Mouse (Mus musculus) testis, postnatal 14 days (tissue): Measurements from ENCODE around the gene Rai14.

ENCODE experiments used
- DNase-seq: peaks from one replicate; pipeline ENCODE4 v3.0.0; 2021; ENCODE audit warnings: low spot score

Gene Rai14

DNA sequence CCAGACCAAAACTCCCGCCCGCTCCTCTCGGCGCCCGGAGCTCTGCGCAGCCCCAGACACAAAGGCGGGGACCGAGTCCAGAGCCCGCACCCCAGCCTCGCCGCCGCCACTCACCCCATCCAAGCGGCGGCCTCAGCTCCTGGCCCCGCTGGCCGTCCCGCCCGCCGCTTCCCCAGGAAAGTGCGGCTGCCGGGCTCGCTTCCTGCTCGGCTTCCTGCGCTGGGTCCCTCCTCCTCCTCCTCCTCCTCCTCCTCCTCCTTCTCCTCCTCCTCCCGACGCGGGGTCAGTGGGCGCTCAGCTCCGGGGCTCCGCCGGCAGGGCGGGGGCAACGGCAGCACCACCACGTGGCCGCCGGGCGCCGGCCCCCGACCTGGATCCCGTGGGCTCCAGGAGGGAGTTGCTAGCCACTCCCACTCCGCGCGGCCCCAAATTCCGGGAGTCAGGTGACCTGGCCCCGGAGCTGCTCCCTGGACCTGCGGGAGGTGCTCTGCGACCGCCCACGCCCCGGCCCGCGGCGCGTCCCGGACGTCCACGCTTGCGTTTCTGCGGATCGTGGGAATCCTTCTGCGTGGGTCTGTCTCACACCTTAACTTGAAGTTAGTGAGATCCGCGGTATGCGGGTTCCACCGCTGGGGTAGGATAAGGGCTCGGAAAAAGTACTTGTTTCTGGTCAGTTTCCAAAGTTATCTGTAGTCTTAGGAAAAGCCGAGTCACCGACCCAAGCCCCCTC, at the start of gene Rai14:
TSS of gene Rai14 (minus strand) at position 216 of the 730 bp plus-strand sequence.
- DNase-seq, result peak; percentile 83

DNA sequence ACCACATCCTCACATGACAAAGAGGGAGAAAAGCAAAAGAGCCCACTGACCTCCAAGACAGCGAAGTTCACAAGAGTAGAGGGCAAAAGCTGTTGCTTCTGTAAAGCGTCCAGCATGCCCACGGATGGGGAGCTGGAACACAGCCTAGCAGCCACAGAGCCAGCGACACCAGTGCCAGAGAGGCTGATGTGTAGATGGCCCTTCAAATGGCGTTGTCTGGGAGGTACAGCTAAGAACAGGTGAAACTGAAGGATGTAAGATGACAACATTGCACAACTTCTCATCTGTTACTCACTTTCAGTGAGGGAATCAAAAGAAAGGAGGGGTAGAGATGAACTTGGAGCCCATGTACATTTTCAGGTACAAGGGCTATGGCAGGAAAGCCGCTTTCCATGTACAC, 47.0 kb upstream of the Rai14 start:
- DNase-seq, result no peak

DNA sequence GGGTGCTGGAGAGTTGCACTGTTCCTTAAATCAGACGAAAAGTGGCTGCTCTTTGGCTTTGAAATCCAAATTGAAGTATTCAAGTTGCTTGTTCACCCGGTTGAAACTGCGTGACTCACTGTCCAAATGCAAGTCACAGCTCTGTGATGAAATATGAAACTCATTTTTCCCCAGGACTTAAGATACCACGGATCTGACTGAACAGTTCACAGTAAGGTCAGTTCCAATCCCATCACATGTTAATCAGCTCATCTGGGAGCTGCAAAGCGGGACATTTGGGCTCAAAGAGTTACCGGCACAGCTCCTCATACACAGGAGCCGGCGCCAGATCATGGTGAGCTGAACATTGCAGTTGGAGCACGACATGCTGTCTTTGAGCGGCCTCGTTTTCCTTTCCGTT, 45.6 kb upstream of the Rai14 start:
- no peak for DNase-seq

DNA sequence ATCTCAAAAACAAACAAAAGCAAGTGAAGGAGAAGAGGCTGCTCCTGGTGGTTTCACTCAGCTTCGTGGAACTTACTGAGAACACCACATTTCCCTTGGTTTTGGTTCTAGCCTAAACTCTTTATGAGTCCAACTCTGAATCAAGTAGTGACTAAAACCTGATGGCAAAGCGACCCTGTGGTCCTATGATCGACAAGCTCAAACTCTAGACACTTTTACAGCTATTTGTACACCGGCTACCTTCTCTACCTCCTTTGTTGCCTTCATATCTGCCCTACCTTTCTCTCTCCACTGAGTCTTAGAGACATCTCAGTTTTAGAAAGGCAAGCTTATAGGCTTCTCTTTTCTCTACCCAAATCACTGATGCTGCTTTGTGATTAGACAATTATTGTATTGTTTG, 45.0 kb upstream of the Rai14 start:
- DNase-seq, result no peak

DNA sequence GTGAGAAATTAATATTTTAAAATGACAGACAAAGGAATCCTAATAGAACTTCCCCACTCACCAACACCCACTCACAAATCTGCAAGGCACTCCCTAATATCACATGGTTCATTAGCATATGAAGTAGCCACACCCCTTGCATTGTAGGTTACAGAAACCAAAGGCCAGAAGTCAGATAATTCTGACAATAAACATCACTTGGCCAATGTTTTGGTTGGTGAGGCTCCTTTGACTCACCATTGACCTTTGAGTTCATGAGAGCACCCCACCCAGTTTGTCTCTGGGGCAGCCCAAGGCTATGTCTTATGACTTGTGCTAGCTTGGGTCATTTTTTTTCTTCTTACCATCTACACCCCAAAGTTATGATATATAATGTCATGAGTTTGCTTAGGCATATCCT, 44.4 kb upstream of the Rai14 start:
- no peak for DNase-seq

DNA sequence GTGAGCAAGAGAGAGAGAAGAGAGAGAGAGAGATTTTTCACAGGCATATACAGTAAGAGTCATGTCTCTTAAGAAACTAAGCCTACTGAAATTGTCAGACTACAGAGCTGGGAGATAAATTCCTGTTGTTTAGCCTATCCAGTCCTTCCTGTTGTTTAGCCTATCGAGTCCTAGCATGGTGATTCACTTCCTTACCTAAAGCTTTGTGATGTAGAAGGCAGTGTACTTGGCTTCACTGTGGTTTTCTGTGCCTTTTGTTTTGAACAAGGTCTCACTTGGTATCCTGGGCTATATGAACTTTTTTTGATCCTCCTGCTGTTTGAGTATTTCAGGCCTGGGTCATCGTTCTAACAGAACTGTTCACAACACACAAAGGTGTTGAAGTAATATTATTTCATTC, 36.7 kb upstream of the Rai14 start:
- DNase-seq, result no peak

DNA sequence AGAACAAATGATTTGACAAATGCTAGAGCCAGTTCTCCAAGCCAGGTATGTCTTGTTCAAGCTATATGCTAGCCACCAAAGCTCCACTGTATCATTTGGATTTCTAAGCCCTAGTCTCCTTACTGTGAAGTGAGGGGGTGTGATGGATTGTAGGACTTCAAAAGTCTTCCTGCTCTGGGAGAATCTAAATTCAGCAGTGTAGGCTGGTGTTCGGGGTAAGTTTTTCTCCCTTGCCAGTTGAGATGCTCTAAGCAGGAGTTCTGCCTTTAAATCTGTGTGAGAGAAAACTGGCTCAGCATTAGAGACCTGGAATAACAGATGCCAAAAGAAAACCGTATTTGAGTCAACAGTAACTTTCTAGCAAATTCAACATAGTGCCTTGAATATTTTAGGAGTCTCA, 35.9 kb upstream of the Rai14 start:
- no peak for DNase-seq

DNA sequence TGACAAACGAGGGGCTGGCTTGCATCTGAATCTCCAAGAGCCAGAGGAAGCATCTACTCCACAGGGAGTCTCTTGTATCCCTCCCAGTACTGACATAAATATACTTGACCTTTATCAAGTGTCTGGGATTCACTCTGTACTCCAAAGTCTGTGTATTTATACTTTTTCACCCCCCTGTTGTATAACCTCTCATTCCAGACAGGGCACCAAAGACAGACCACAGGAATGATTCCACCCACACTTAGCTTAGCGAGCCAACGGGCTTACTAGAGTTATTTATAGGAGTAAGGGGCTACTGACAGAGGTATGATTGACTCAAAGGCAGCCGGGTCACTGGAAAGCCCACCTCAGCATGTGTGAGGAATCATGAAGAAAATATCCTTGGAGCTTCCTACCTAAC, 35.3 kb upstream of the Rai14 start:
- no peak for DNase-seq

DNA sequence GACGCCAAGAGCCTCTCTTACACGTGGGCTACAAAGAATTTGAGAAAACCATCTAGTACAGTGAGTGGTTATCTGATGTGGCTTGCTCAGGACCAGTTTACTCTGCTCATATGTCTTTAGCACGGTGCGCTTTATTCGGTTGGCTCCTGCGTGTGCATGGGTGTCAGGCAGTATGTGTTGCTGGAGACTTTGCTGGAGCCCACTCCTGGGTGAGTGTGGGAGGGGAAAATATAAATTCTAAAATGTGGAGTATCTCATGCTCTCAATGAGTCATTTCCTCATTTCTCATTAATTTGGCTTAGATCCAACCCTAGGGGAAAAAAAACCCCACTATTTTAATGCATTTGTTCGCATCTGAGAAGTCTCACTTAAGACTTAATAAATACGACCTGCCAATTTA, 33.2 kb upstream of the Rai14 start:
- no peak for DNase-seq

DNA sequence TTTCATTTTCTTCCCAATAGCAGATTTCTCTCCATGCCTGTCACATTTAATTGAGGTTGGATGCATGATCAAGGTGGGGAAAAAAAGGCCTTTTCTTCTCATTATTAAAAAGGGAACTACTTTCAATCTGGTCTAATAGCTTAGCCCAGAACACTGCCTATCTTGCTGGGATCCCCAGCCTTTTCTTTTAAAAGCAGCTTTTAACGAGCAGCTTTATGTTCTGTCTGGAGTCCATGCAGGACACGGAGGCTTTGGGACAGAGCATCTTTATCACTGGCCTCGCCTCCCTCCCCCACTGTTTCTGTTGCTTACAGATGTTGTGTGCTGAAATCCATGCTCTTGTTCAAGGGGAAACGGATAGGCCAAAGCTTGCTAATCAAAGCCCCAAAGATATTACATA, 32.8 kb upstream of the Rai14 start:
- no peak for DNase-seq

DNA sequence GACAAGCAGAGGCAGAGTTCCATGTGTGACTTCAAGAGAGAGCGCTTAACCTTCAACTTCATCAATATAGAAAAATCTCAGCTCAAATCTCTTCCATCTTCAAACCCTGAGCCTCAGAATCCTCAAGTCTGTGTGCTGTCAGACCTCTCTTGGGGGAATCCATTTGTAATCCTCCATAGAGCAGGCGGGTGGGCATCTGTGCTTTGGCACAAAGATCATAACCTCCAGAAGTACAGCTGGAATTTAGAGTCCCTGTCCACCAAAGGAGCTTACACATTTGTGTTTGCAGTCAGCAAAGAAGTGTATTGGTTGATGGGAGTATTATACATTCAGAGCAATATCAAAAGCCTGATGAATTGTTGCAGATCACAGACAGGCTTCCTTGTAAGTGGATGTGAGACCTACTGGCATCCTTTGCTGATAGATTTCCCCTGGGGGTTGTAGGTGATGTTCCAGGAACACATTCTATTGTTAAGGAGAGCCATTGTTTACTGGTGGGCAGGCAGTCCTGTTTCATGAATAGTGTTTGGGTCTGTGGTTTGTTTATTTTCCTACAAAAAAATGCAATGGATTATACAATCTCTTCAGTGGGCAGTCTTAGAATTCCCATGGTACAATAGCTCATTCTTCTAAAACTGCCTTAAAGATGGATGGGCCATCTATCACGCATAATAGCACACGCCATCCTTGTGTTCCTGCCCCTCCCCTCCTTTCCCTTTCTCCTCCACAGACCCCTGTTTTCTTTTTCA, 32.1 kb upstream of the Rai14 start:
- no peak for DNase-seq

DNA sequence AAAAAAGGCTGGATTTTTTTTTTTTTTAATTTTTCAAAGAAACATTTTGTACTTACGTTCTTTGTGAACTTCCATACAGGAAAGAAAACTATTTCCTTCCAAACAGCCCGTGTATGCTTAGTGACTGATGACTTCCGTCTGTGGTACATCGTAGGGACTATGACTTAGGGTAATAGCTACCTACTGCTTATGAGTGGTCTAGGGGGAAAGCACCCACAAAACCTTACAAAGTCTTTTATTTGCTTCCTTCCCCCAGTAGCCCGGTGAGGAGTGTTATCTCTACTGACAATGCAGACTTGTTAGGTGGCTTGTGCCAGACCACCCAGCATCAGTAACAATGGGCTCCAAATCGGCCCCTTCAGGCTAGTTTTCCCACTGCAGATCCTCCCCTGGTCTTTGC, 28.0 kb upstream of the Rai14 start:
- DNase-seq, result no peak

DNA sequence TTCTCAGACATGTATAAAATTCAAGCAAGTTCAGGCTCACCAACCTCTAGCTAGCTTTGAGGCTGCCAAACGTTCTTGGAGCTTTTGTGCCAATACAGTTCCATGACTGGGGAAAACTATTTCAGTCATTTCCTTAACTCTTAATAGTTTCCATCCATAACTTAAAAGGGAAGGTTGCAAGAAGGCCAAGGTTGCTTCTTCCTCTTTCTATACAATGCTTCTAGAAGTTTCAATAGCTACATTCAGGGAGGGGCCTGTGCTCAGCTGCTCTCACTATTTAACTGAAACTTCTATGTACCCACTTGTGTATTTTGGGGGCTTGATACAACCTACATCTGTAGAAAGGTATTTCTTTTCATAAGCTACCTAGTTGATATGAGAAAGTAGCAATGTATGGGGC, 24.9 kb upstream of the Rai14 start:
- DNase-seq, result no peak

DNA sequence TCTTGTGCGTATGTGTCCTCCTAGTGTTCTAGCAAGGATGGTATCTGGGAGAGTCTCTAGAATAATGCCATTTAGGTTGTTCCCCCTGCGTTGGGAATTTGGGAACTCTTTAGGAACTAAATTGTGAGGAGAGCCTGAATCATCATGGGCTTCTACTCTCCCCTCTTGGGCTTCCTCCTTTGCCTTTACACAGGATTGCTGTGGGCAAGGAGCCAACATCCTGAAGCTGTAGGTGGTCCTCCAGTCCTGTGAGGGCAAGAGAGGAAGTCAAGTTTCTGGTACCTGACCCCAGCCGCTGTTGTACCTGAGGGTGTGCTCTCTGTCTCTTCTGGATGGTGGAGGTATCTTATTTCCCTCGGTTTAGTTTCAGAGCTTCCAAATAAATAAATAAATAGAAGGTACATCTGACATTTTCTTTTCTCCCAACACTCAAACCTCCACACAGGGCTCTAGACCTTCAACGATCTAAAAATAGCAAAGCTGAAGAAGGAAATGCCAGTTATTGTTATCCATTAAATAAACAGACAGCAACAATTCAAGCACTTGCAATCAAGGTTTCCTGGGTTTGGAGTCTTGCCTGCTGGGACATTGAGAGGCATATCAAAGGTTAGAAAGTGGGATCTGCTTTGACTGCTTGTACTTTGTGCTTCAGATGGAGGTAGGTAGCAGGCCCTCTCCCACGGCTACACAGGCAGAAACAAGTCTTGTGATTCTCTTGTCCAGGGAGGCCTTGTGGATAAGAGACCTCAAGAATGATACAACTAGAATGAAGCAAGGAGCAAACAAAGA, 24.1 kb upstream of the Rai14 start:
- no peak for DNase-seq

DNA sequence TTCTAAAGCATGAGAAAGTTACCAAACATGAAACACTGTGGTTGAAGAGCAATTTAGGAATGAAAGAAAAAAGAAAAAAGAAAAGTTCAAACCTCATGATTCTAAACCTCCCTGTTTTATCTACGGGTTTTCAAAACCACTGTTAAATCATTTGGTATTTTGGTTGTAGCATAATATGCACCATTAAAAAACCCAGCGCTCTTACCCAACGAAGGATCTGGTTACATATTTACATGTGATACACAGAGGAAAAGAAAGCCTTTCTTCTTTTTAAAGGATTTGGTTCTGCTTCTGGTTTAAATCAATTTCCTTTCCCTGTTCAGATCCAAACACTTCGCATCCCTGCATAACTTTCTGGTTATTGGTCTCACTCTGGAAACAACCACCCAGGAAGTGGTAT, 21.5 kb upstream of the Rai14 start:
- DNase-seq, result no peak

DNA sequence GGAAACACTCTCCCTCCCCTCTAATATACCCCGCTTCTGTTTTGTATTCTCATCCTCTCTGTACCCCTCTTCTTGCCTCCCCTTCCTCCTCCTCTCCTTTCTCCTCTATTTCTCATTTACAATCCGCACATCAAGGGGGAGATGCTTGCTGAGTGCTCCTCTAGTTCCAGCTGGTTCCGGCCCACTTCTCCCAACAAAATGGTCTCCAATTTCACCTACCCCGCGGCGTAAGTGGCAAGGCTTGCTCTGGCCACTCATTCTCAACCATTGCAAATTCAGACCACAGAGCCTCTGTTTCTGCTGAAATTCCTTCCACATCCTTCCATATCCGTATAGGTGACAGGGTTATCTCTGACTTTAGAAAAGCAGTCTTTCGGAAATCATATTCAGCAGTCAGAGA, 20.8 kb upstream of the Rai14 start:
- no peak for DNase-seq

DNA sequence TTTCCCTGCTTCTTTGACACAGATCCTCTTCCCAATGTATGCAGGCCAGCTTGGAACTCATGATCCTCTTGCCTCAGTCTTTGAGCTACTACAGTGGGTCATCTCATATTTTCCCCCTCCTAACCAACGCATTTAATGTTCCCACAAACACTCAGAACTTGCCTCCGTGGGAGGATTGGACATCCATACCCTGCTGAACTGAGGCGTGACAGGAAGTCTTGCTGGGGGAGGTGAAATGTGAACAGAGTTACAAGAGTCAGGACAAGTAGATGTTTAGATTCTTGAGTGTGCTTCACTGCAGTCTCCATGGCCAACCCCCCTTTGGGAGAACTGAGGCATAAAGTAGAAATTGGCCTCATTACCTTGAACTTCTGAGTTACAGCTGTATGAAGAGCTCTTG, 17.0 kb upstream of the Rai14 start:
- no peak for DNase-seq

DNA sequence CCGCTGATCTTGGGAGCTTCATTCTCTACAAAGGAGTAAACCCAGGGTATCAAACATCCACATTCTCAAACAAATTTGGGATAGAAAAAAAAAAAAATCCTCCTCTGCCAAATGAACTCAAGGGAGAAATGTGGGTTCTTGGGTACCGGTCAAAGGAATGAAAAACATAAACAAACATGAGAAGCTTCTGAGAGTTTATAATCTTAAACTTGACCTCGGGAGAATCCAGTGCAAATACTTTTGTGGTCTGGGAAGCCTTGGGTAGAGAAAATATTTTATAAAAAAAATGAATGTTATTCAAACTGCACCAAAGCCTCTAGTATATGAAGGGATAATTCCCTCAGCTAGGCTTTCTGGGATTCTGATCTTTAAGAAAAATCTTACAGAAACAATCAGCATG, 11.8 kb upstream of the Rai14 start:
- no peak for DNase-seq

DNA sequence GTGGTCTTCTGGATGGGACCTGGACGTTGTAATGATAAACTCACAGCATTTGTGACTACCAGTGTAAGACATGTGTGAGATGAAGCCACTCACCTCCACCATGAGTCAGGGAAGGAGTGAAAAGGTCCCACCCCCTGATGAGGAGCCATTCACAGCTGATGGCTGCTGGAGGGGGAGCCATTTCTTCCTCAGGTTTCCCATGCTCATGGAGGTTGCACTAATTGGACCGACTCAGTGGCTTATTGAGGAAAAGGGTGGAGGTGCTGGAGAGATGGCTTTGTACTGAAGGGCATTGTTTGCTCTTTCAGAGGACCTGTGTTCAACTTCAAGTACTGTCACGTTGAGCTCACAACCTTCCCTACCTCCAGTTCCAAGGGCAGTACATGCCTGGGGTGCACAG, 10.4 kb upstream of the Rai14 start:
- DNase-seq, result no peak

DNA sequence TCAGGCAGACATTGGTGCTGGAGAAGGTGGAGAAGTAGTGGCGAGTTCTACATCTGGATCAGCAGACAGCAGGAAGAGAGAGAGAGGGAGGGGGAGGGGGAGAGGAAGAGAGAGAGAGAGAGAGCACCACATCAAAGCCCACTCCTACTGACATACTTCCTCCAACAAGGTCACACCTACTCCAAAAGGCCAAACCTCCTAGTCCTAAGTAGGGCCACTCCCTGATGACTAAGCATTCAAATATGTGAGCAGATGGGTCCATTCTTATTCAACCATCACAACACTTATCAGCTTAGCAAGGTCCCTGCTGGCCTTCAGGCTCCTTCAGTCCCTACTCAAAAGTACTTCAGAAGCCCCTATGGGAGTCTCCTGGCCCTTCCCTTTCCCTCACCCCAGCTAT, 9.1 kb upstream of the Rai14 start:
- DNase-seq, result no peak

DNA sequence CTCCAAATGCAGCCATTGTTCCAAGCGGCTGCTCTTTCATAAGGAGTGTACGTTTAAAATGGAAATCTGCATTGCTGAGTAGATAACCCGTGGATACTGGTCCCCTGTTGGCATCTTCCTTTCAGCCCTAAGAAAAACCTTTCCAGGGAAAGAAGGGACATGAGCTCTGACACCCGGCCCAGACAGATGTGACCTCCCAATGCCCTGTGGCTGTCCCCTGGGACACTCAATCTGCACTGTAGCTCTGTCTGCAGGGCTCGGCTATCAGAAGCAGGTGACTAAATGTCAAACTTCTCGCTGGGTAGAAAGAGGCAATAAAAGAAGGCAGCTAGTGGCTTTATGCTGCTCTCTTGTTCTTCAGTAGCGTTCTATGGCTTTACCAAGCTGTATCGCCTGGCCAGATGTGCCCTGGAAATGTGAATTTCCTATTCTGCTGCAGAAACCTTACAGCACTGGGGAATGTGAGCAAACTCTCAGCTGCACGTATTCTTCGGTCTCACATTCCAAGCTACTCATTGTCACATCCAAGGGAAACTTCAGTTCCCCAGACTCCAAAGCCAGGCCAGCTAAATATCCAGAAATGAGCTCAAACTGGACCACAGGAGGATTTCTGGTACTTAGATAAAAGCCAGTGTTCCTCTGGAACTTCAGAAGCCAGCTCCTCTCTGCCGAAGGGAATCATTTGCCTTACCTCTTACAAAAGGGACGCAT, 8.4 kb upstream of the Rai14 start:
- no peak for DNase-seq

DNA sequence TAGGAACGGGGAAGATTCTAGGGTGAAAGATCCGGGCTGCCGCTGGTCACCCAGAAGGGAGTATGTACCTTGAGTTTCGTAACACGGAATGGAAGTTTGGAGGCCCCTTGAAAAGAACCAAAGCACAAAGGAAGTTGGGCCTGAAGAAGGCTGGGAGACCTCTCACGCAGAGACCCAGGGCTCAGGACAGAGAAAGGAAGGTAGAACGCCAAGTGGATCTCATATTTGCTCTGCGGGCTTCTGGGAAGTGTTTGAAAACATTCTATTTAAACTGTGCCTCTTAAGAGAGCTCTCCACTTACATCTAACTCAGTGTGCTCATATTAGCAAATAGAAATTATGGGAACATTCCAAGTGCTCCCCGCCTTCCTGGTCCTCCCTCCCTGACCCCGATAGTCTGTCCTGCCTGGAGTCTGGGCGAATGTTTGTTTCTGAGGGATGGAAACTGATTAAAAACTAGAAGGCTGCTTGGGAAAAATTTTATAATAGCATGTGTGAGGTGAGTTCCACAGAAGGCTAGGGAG, 6.9 kb upstream of the Rai14 start:
- DNase-seq, result no peak
